Mouse (Mus musculus) R1 (cell line): ENCODE data around the gene Gm28053.
A peak's percentile ranks its signal among the peaks of the same experiment; 100 is the strongest.

Experiments used
- DNase-seq: peaks from one replicate; pipeline ENCODE4 v3.0.0-alpha.2; 2018; ENCODE audit warnings: low read depth, low spot score

Gm28053 gene

DNA sequence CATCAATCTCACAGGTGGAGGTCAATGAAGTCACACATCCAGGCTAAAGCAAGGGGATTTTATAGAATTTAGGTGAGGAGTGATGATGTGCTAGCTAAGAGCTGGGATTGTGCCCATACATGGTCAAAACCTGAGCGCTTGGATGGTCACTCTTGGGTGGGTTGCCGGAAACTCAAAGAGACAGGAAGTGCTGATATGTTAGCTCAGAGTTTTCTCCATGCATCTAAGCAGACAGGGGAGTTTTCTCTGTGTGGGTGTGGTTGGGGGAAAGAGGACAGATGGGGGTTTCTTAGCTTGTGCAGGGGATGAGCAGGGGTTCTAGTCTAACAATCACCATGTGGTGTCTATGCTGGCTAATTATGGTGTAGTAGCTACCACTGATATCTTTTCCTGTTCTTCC lies 29.1 kb upstream of the Gm28053 start:
- no peak for DNase-seq

DNA sequence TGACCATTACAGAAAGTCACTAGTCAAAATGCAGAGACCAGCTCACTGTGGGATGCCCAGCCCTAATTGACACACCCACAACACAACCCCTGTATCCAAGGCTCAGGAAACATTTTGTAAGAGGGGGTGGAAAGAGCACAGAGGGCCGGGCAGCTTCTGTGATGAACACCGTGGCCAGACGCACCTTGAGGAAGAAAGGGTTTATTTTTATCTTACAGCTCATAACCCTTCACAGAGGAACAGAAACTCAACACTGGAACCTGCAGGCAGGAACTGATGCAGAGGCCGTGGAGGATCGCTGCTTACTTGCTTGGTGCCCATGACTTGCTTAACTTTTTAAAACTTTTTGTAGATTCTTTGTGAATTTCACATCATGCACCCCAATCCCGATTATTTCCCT lies 25.4 kb upstream of the Gm28053 start:
- DNase-seq: no peak

DNA sequence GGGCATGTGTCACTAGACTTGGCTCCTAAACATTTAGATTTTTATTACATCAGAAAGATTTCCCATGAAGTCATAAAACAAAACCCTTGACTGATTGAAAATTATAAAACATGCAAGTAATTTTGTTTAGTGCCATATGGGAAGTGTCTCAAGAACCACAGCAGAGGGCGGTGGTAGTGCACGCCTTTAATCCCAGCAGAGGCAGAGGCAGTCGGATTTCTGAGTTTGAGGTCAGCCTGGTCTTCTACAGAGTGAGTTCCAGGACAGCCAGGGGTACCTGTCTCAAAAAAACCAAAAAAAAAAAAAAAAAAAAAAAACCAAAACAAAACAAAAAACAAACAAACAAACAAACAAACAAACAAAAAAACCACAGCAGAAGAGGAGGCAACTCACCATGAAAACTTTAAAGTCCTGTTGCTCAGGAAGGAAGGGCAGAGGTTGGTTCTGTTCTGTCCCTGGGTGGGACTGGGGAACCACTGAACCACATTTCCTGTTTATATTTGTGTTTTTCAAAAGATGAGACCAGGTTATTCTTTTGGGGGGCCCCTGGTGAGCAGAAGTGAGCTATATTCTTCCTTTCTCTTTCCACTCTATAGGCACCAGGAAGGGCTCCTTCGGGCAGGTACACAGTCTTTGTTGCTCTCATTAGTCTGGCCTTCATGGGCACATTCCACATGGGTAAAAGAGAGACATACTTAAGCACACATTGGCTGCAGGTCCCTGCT lies 21.4 kb upstream of the Gm28053 start:
- no peak for DNase-seq

DNA sequence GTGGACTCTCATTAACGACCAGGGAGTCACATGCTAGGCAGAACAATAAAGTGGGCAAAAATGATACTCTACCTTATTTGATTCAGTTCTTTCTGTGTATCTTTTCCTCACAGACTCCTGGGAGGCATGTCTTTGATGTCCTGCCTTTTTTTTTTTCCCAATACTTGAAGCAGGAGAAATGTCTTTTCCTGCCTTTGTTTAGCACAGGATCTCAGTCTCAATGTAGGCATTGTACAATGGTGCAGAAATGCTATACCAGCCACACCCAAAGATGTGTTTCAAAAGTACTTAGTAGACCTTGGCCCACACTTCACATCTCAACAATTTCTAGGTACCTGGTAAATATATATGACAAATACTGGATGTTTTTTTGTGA lies 20.9 kb upstream of the Gm28053 start:
- DNase-seq: no peak

DNA sequence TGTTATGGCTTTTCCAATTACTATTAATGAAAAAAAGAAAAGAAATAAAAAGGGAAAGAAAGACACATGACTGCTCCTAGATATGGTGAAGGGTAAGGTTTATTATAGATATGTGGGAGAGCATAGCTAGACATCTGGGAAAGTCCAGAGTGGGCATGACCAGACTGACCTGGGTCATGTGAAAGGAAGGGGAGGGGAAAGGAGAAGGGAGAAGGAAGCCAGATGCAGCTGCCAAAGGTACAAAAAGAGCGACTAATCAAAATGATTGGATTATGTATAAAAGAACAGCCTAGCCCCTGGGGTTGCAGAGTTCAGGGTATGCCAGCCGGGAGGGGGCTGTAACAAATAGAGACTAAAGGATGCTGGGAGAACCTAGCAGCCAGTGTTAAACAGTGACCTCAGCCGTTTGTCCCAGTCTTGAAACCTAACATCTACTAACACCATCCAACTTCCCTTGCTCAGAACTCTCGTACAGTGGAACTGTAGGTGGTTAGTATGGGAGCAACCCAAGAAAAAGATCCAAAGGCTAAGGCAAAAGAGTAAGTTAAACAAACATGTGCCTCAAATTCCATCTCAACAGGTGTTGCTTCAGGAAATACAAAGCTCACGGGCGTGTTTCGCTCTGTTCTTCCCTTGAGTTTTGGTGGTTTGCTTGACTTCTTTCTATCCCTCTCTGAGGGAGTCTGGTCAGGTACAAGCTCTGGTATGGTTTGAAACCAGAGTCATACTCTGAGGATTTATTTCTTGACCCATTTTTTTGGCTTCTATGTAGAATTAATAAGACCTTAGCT lies 20.1 kb upstream of the Gm28053 start:
- no peak for DNase-seq

DNA sequence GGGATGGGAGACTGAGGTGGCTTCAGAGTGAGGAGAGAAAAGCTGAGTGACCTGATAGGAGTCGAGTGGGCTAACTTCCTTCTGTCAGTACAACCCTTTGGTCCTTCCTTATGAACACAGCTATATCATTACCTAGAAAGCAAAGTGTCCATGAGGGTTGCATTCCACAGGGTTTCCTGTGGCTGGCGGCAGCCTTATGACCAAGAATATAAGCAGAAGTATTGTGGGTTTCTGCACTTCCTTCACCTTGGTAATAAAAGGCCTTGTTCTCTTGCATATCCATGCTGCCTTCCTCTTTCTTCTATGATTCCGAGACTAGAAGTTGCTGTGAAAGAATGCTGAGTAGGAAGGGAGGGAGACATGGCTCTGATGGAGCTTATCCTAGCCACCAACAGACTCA lies 19.5 kb upstream of the Gm28053 start:
- DNase-seq: no peak

DNA sequence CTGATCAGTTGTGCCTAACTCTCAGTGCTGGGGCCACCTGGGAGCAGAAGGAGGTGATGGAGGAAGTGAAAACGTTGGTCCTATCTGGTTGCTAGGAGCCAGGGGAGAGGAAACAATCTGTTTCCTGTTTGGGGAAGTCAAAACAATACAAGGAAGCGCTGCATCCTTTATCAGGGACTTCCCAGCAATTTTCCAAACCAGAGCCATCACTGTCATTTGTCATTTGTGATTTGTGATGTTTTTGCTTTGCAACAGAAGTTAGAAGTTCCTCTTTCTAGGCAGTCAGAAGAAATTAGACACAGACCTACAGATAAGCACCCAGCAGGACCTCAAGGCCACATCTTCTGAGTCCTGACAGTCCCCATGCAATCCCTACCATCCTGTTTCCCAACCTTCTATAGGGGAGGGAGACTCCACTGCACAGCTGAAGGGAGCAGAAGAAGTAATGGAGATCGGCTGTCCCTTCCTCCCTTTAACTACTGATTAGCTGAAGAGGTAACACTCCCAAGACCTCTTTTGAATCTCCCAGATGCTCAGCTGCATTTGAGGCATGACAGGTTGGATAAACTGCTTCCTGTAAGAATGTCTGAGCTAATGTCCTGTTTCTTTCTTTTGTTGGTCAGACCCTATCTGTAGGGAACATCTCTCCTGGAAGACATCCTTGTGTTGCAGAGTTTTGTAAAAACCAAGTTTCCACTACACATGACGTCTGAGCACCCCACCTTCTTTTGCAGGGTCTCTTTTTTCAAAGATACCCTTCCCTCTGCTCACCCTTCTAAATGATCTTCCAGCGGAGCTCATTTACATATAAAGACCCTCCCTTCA lies 17.9 kb upstream of the Gm28053 start:
- no peak for DNase-seq

DNA sequence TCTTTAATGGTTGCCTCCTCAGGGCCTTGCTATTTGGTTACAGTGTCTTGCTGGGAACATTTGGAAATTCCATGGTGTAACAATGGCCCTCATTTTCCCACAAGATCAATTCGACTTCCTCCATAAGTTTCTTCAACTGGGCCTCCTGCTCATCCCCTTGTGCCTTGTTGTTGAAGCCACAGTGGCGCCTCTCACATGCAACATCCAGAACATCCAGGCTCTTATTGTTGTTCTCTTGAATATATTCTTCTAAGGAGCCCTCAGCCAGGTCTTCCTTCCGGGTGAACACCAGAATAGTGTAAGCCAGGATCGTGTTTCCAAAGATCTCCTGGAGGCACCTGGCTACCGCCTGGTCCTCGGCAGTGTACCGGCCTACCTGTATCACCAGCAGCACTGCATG lies 16.3 kb upstream of the Gm28053 start:
- no peak for DNase-seq

DNA sequence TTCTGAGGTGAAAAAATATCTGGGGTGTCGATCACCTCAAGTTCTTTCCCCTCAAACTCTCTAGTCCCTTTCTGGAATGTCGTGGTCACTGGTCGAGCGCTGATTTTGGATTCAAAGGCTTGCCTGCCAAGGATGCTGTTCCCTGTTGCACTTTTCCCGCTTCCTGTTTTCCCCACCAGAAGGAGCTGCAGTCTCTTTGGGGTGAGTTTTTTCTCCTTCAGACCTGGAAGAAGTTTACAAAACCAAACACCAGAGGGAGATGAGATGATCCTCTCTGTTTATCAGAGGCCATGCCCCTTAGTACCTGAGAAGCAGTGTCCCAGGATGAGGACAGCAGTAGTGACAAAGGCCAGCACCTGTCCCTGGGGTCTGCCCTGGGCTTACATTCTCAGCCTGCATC lies 15.8 kb upstream of the Gm28053 start:
- peak; percentile 23 for DNase-seq

DNA sequence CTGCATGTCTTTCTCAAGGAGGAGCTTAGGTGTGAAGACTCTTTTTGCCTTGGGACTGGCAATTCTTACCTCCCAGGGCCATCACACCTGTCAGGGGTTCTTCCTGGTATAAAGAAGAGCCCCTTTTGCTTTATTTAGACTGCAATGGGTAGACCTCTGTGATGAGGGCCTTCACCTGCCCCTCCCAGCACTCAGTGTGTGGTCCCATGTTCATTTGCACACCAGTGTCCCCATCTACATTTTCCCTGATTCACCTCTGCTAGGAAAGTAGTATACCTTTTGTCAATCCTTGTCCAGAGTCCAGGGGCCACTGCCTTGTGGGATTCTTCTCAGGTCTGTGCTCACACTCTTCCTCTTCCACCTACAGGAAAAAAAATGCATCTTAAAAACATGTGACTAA lies 14.3 kb upstream of the Gm28053 start:
- DNase-seq: no peak

DNA sequence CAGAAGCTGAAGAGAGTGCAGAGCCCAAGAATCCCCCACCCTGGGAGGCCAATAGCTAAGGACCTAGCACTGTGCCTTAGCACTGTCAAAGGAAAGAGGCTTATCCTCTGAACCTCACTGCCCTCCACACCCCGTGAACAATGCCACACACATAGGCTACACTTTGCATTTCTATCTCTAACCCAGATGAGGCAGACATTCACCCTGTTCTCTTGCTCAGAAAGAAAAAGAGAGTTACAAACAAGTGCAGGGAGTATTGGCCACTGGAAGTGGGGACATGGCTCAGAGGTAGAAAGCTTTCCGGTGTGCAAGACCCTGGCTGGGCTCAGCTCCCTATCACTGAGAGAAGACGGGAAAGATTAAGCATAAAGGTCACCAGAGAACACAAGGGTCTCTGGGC lies 12.3 kb upstream of the Gm28053 start:
- DNase-seq: no peak

DNA sequence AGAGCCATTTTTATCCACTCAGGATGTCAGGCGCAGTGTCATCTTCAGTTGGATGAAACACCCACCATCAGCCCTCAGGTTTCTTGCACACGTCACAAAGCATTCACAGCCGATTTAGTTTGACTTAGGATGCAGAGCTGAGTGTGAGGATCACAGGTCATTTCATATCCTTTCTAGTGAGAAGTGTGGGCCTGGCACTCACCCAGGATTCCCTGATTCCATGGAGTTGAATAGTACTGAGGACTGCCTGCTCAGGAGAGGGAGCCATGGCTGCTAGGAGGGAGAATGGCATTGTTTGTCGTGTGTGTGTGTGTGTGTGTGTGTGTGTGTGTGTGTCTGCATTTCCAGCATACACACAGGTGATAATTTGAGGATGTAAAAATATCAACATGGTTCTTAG lies 1.9 kb downstream of the Gm28053 start:
- DNase-seq: no peak

DNA sequence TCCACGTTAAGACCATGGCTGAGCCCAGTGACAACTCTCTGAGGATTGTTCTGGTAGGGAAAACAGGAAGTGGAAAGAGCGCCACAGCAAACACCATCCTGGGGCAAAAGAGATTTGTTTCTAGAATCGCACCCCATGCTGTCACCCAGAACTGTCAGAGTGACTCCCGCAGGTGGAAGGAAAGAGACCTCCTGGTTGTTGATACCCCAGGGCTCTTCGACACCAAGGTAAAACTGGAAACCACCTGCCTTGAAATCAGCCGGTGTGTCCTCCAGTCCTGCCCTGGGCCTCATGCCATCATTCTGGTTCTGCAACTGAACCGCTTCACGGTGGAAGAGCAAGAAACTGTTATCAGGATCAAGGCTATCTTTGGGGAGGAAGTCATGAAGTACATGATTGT lies 5.1 kb downstream of the Gm28053 start:
- no peak for DNase-seq

DNA sequence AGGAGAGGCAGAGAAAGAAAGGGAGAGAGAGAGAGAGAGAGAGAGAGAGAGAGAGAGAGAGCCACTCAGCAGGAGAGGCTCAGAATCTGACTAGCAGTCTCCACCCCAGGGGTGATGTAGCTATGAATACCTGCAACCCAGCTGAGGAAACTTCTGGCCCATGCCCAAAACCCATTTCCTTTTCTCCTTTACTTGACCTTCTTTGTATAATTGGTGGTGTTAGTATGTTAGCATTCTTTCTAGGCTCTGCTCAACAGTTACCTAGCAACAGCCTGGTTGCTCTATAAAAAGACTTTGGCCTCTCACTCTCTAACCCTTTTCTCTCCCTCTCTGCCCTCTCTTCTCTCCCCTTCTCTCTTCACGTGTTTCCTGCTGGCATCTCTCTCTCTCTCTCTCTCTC lies 7.1 kb downstream of the Gm28053 start:
- peak; percentile 86 for DNase-seq

DNA sequence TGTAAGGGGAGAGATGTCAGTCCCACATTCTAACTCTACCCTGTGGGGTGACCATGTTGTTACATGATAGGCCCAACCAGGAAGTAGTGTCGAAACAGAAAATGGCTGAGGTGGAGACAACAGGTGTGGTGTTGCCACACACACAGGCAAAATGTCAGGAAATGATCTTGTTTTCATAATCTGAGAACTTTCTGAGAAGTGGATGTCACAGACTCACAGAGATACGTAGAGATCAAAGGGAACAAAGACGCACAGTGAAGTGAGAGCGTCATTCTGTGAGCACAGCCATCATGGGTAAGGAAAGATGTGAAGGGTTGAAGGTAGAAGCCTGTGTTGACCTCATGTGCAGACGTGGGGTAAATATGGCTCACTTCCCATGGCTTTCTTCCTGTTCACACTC lies 9.4 kb downstream of the Gm28053 start:
- no peak for DNase-seq

DNA sequence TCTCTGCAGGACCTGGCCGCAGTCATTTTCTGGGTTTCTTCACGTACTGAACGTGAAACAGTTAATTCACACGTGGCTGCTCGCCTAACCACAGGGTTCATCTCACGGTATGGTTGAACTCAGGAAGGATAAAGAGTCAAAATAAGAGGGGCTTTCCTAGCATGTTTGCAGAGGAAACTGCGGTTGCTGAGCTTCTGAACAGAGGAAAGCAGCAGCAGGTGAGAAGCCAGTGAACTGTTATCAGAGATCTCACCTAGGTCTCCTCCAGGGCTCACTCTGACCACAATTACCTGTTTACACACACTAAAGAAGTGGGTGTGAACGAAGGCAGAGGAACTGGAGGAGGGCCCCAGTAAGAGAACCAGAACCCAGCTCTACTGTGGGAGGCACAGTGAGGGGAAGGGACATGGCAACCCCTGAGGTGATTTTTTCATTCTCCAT lies 14.5 kb downstream of the Gm28053 start:
- no peak for DNase-seq

DNA sequence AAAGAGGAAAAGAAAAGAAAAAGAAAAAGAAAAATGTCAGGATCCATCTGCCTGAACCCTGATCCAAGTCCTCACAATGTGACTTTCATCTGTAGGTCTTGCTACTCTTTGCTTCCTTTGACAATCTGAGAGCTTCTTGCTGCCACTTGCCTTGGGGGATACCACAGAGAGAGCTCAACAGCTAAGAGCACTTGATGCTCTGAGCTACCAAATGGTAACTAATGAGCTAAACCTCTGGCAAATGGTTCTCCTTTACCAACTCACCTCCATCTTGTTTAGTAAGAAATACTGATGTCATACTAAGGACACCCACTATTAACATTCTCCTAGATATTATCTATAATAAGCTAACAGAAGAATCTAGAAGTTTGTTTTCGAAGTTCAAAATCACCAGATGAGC lies 15.3 kb downstream of the Gm28053 start:
- no peak for DNase-seq

DNA sequence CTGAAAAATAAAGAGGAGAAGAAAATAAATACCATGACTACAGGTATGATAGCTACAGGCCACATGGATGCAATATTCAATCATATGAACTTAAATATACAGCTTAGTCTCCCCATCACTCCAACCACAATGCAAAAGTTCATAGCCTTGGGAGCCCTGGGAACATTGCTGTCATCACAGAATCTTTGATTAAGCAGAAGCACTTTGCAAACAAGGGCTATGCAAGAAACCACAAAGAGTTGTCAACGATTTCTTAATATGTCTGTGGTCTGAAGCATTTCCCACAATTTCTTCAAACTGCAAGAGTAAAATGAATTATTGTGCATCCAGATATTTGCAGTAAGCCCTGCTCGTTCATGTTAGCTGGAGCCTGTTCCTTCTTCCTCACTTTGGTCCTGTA lies 18.6 kb downstream of the Gm28053 start:
- DNase-seq: no peak

DNA sequence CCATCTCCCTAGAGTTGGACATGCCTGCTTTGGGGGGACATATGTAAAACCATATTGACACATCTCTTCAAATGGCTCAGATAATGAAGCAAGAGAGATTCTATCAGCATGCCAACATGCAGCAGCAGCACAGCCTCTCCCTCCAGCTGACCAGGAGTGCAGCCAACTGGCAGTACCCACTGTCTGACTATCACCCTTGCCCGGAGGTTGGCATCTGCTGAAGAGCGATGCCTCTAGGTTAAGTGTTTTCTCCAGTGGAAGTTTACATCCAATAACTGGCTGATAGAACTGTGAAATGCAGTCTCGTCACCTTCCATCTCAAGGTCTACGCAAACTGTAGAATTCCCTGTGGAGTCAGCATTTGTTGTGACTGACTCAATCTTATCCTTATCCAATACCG lies 19.3 kb downstream of the Gm28053 start:
- DNase-seq: no peak

DNA sequence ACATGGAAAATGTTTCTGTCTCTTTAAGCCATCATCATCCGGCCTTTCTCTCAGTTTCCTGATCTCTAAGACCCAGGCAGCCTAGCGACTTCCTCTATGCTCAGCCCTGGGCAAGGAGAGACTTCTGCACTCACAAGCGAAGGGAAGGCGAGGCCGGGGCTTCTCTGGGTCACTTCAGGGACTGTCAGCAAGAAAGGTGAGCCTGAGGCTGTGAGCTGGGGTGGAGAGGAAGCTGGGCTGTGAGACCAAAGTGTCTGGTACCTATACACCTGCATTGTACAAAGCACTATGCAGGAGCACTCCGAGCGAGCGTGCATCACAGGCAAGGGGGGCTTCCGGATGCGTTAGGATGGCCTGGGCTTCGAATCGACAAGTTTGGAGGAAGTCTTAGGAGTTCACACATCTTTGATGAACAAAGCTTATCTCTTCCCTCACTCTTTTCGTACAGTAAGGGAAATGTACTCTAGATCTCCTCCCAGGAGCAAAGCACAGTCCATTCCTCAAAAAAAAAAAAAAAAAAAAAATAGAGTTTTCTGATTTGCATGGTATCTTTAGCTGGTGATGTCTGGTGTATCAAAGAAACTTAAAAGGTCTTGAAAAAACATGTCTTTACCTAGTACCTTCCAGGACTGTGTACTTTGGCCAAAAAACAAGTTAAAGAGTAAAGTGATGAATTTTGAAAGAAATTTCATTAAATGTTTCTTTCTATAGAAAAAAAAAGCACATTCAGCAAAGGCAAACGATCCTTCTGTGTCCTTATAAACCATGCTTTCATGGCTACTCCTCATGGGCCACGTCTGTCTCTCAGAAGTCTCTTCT lies 20.8 kb downstream of the Gm28053 start, which contains the start of gene Gimap1:
TSS of gene Gimap1 (plus strand) at position 94 of the 819 bp plus-strand sequence.
- no peak for DNase-seq

DNA sequence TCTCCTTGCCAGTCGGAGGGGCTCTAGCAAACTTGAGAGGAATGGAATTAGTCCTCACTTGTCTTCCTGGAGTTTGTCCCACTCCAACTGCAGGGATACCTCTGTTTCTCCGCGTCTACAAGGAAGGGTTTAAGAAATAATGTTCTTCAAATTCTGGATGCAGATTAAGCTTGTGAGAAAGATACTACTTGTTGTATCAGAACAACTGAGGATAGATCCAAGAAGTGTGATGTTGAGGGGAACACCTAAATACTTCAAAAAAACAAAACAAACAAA lies 21.3 kb downstream of the Gm28053 start:
- DNase-seq: no peak
